Mouse (Mus musculus) adrenal gland, postnatal 4 days (tissue): Measurements from ENCODE around the gene Akr1c18. TPM values are rescaled to one million over a fixed set of nuclear protein-coding genes. Genes with fewer than 3 reads are reported as not detected.

Experiments
- DNase-seq, 2 experiments: peaks; one replicate each; pipeline ENCODE4 v3.0.0; 2021 to 2022; ENCODE audit warnings: low spot score in 2 of 2, mixed read lengths in 2 of 2
- total RNA-seq, 2 experiments: library from RNA; stranded (reverse); gene quantifications; 2 replicates each; pipeline ENCODE4 v1.2.3; 2021

The Akr1c18 gene
- total RNA-seq, 2 experiments from 2014 or later = 255 to 446 TPM

GRCm38 (mm10) chr13:4110281-4111188 lies 39.9 kb downstream of the Akr1c18 start:
- DNase-seq = peak; percentile 4 to 18

GRCm38 (mm10) chr13:4102721-4103120 lies 47.7 kb downstream of the Akr1c18 start:
- no peak for DNase-seq

- DNase-seq = no peak
Measured at GRCm38 (mm10) chr13:4101691-4102090, 48.8 kb downstream of the Akr1c18 start.

Other genes starting within 250 kb of the Akr1c18 start
- 100 to 1,000 TPM in 1 of 2 experiments, 10 to 100 TPM in 1; 89.3 to 106 TPM for gene Net1, start 232.4 kb downstream of the Akr1c18 start, total RNA-seq
- gene Tubal3, start 232.4 kb downstream of the Akr1c18 start, total RNA-seq = not detected
- gene Ucn3, start 205.3 kb downstream of the Akr1c18 start, total RNA-seq = 1 to 10 TPM in 1 of 2 experiments, not detected in 1; 1.3 TPM
- gene Akr1c14, start 101.6 kb downstream of the Akr1c18 start, total RNA-seq = 10 to 100 TPM in 1 of 2 experiments, 1 to 10 TPM in 1; 2.5 to 14.8 TPM
- gene Akr1c13, start 40.5 kb upstream of the Akr1c18 start, total RNA-seq = 10 to 100 TPM; 17.4 to 21.2 TPM
- gene Akr1c19, start 78.0 kb upstream of the Akr1c18 start, total RNA-seq = 1 to 10 TPM; 3.1 to 7.4 TPM
- gene Akr1c12, start 128.8 kb upstream of the Akr1c18 start, total RNA-seq = 1 to 10 TPM in 1 of 2 experiments, under 1 TPM in 1; 0.92 to 2.0 TPM